ENCODE assay signal across 19 mouse cellular contexts in genomic region chr14:20746935-20747334, GRCm38 (mm10). TPM values are rescaled to one million over a fixed set of nuclear protein-coding genes. Genes with fewer than 3 reads are reported as not detected.
DNase-seq lines count a peak whose midpoint lies in the region; ATAC-seq and TF ChIP-seq lines count a peak whose summit lies in the region.
"Had no signal": no experiment of that assay in that cellular context is flagged by ENCODE, and none has a peak within 500 bp of the region (broad histone marks: within the 10 kb centered on the region; RNA-seq: fewer than 3 reads in every experiment).

No protein-coding gene starts in this region.

- H3K4me2 ChIP-seq in forebrain, postnatal 0 days (ENCODE audit: low read depth), result no peak overlapping the region
- no peak overlapping the region for H3K4me2 ChIP-seq in forebrain, embryonic 14.5 days (ENCODE audit: low read length)
- no peak overlapping the region for H3K4me2 ChIP-seq in intestine, postnatal 0 days (replicated peaks; ENCODE audit: low read depth)
- H3K4me2 ChIP-seq in intestine, embryonic 15.5 days (replicated peaks), result no peak overlapping the region
- H3K4me2 ChIP-seq in midbrain, postnatal 0 days (ENCODE audit: low read depth, low read length, poor library complexity, severe bottlenecking), result no peak overlapping the region
- H3K4me2 ChIP-seq in midbrain, embryonic 13.5 days (replicated peaks), result no peak overlapping the region
- H3K4me2 ChIP-seq: forebrain, embryonic 12.5 days; hindbrain, embryonic 15.5 days; liver, embryonic 11.5 days had no signal

- no peaks in the 10 kb centered on the region for H3K4me1 ChIP-seq in forebrain, postnatal 0 days (ENCODE audit: insufficient read depth)
- H3K4me1 ChIP-seq in forebrain, embryonic 14.5 days (ENCODE audit: control insufficient read depth, insufficient read depth, low read length), result no peaks in the 10 kb centered on the region
- 0 out of 2 replicates have a peak, but pooled peaks cover 3% of the 10 kb centered on the region for H3K4me1 ChIP-seq in intestine, postnatal 0 days (replicated peaks; ENCODE audit: control insufficient read depth, insufficient read depth, low read length)
- H3K4me1 ChIP-seq in intestine, embryonic 15.5 days (replicated peaks), result peaks cover 3% of the 10 kb centered on the region; the same call in 1 of the 2 replicates
- H3K4me1 ChIP-seq in midbrain, postnatal 0 days (ENCODE audit: insufficient read depth, low read length), result no peaks in the 10 kb centered on the region
- H3K4me1 ChIP-seq in midbrain, embryonic 13.5 days (replicated peaks), result no peaks in the 10 kb centered on the region
- H3K4me1 ChIP-seq: forebrain, embryonic 12.5 days; hindbrain, embryonic 15.5 days had no signal

- 88% methylated on average over 3 of the region's 3 CpGs for WGBS in forebrain, postnatal 0 days
- WGBS in forebrain, embryonic 14.5 days, result 87% methylated on average over 3 of the region's 3 CpGs
- WGBS in intestine, postnatal 0 days, result 68% methylated on average over 3 of the region's 3 CpGs
- WGBS in intestine, embryonic 15.5 days, result 69% methylated on average over 3 of the region's 3 CpGs
- WGBS in midbrain, postnatal 0 days, result 84% methylated on average over 3 of the region's 3 CpGs
- 80% methylated on average over 3 of the region's 3 CpGs for WGBS in midbrain, embryonic 13.5 days

- H3K27me3 ChIP-seq in forebrain, postnatal 0 days (ENCODE audit: insufficient read depth, low read length), result no peaks in the 10 kb centered on the region
- no peaks in the 10 kb centered on the region for H3K27me3 ChIP-seq in forebrain, embryonic 14.5 days (replicated peaks; ENCODE audit: control insufficient read depth, insufficient read depth, low read length)
- H3K27me3 ChIP-seq in intestine, postnatal 0 days (replicated peaks; ENCODE audit: control insufficient read depth, insufficient read depth, low read length), result no peaks in the 10 kb centered on the region
- no peaks in the 10 kb centered on the region for H3K27me3 ChIP-seq in intestine, embryonic 15.5 days (replicated peaks)
- no peaks in the 10 kb centered on the region for H3K27me3 ChIP-seq in midbrain, postnatal 0 days (ENCODE audit: insufficient read depth, low read length)
- H3K27me3 ChIP-seq in midbrain, embryonic 13.5 days, result no peaks in the 10 kb centered on the region
- H3K27me3 ChIP-seq: forebrain, embryonic 12.5 days; hindbrain, embryonic 15.5 days had no signal

- DNase-seq in forebrain, postnatal 0 days, result no peak
- no peak for DNase-seq in forebrain, embryonic 14.5 days (ENCODE audit: low spot score)
- no peak for DNase-seq in midbrain, postnatal 0 days (ENCODE audit: low spot score)
- DNase-seq: cerebellum, postnatal 14 days; heart, postnatal 10 days; kidney, adult 8-10 months; kidney, postnatal 4 days; left cerebral cortex, postnatal 4 days; spleen, adult 18-20 months; thymus, postnatal 14 days had no signal

- no peaks in the 10 kb centered on the region for H3K9me3 ChIP-seq in forebrain, postnatal 0 days (ENCODE audit: low read length)
- no peaks in the 10 kb centered on the region for H3K9me3 ChIP-seq in forebrain, embryonic 14.5 days (replicated peaks; ENCODE audit: control insufficient read depth, low read length)
- no peaks in the 10 kb centered on the region for H3K9me3 ChIP-seq in intestine, postnatal 0 days (ENCODE audit: control insufficient read depth)
- H3K9me3 ChIP-seq in intestine, embryonic 15.5 days, result no peaks in the 10 kb centered on the region
- no peaks in the 10 kb centered on the region for H3K9me3 ChIP-seq in midbrain, postnatal 0 days (ENCODE audit: low read length)
- no peaks in the 10 kb centered on the region for H3K9me3 ChIP-seq in midbrain, embryonic 13.5 days
- H3K9me3 ChIP-seq: forebrain, embryonic 12.5 days; hindbrain, embryonic 15.5 days had no signal

- no peak for ATAC-seq in forebrain, postnatal 0 days
- no peak for ATAC-seq in forebrain, embryonic 14.5 days
- 0 out of 2 replicates have a peak, but pooled peaks have one; percentile 9 for ATAC-seq in intestine, postnatal 0 days
- no peak for ATAC-seq in intestine, embryonic 15.5 days
- no peak for ATAC-seq in midbrain, postnatal 0 days (ENCODE audit: low FRiP score)
- no peak for ATAC-seq in midbrain, embryonic 13.5 days
- ATAC-seq in activated CD4-positive, CD25-positive, alpha-beta regulatory T cell, adult 4 months, result no peak
- no peak for ATAC-seq in megakaryocyte-erythroid progenitor cell, adult 5-6 weeks (replicated peaks; ENCODE audit: low FRiP score, low TSS enrichment, poor library complexity, severe bottlenecking)
- ATAC-seq: midbrain, embryonic 16.5 days had no signal

- peak; percentile 56 for TF ChIP-seq CTCF in forebrain, postnatal 0 days (IDR thresholded peaks at IDR 0.05; ENCODE audit: low read depth)
- TF ChIP-seq CTCF in intestine, postnatal 0 days (IDR thresholded peaks at IDR 0.05; ENCODE audit: low read depth), result peak; percentile 63
- peak; percentile 60 for TF ChIP-seq CTCF in midbrain, postnatal 0 days (IDR thresholded peaks at IDR 0.05)

- no peak overlapping the region for H3K9ac ChIP-seq in forebrain, postnatal 0 days
- H3K9ac ChIP-seq in forebrain, embryonic 14.5 days (ENCODE audit: low read length), result no peak overlapping the region
- H3K9ac ChIP-seq in intestine, postnatal 0 days (ENCODE audit: low read depth, low read length), result no peak overlapping the region
- no peak overlapping the region for H3K9ac ChIP-seq in intestine, embryonic 15.5 days
- no peak overlapping the region for H3K9ac ChIP-seq in midbrain, postnatal 0 days (replicated peaks; ENCODE audit: low read length, poor library complexity, severe bottlenecking)
- H3K9ac ChIP-seq in midbrain, embryonic 13.5 days (replicated peaks), result no peak overlapping the region
- H3K9ac ChIP-seq: forebrain, embryonic 12.5 days; hindbrain, embryonic 15.5 days had no signal

- peaks cover 51% of the 10 kb centered on the region for H3K36me3 ChIP-seq in forebrain, postnatal 0 days (ENCODE audit: insufficient read depth)
- peaks cover 32% of the 10 kb centered on the region for H3K36me3 ChIP-seq in forebrain, embryonic 14.5 days (ENCODE audit: control insufficient read depth, insufficient read depth, low read length)
- peaks cover 35% of the 10 kb centered on the region for H3K36me3 ChIP-seq in intestine, postnatal 0 days (ENCODE audit: control insufficient read depth, insufficient read depth)
- H3K36me3 ChIP-seq in intestine, embryonic 15.5 days, result peaks cover 6% of the 10 kb centered on the region; the same call in 1 of the 2 replicates
- peaks cover 32% of the 10 kb centered on the region for H3K36me3 ChIP-seq in midbrain, postnatal 0 days (ENCODE audit: insufficient read depth, low read length)
- H3K36me3 ChIP-seq in midbrain, embryonic 13.5 days, result peaks cover 40% of the 10 kb centered on the region

- no peak overlapping the region for H3K4me3 ChIP-seq in forebrain, postnatal 0 days (ENCODE audit: low read depth, low read length)
- H3K4me3 ChIP-seq in forebrain, embryonic 14.5 days (ENCODE audit: low read depth, low read length), result no peak overlapping the region
- no peak overlapping the region for H3K4me3 ChIP-seq in intestine, postnatal 0 days (ENCODE audit: low read depth, low read length)
- H3K4me3 ChIP-seq in intestine, embryonic 15.5 days (replicated peaks), result no peak overlapping the region
- H3K4me3 ChIP-seq in midbrain, postnatal 0 days (ENCODE audit: low read depth, low read length), result no peak overlapping the region
- H3K4me3 ChIP-seq in midbrain, embryonic 13.5 days (replicated peaks), result no peak overlapping the region
- H3K4me3 ChIP-seq: forebrain, embryonic 12.5 days; hindbrain, embryonic 15.5 days had no signal

- no peak overlapping the region for H3K27ac ChIP-seq in forebrain, postnatal 0 days (ENCODE audit: low read depth, low read length)
- H3K27ac ChIP-seq in forebrain, embryonic 14.5 days (ENCODE audit: low read depth, low read length), result no peak overlapping the region
- H3K27ac ChIP-seq in intestine, postnatal 0 days (ENCODE audit: low read depth, low read length), result no peak overlapping the region
- H3K27ac ChIP-seq in intestine, embryonic 15.5 days, result no peak overlapping the region
- H3K27ac ChIP-seq in midbrain, postnatal 0 days (ENCODE audit: low read depth, low read length), result no peak overlapping the region
- H3K27ac ChIP-seq in midbrain, embryonic 13.5 days, result no peak overlapping the region
- H3K27ac ChIP-seq: forebrain, embryonic 12.5 days; hindbrain, embryonic 15.5 days had no signal

RNA-seq across cellular contexts. Expression of gene Ndst2, which starts 12.6 kb away (rescaled TPM):
- total RNA-seq in forebrain, postnatal 0 days (2014; rRNA removed), result 16.3 and 25.0 TPM in 2 replicates
- polyA plus RNA-seq in forebrain, postnatal 0 days (2015; fragmentation: Nextera tagmentation; extraction: Ambion mirVana), result 6.7 and 11.2 TPM in 2 replicates
- polyA plus RNA-seq in forebrain, embryonic 14.5 days (2014; fragmentation: Nextera tagmentation; extraction: Ambion mirVana), result 12.5 and 14.2 TPM in 2 replicates
- polyA plus RNA-seq in intestine, postnatal 0 days (2015; fragmentation: Nextera tagmentation; extraction: Ambion mirVana), result 9.8 and 12.4 TPM in 2 replicates
- 20.4 and 21.9 TPM in 2 replicates for polyA plus RNA-seq in intestine, embryonic 15.5 days (2015; fragmentation: Nextera tagmentation; extraction: Ambion mirVana)
- 20.5 and 23.2 TPM in 2 replicates for total RNA-seq in midbrain, postnatal 0 days (2014; rRNA removed)
- polyA plus RNA-seq in midbrain, postnatal 0 days (2015; fragmentation: Nextera tagmentation; extraction: Ambion mirVana), result 14.0 and 14.1 TPM in 2 replicates
- 16.8 and 19.7 TPM in 2 replicates for polyA plus RNA-seq in midbrain, embryonic 13.5 days (2015; fragmentation: Nextera tagmentation; extraction: Ambion mirVana)
- polyA plus RNA-seq in activated CD4-positive, CD25-positive, alpha-beta regulatory T cell, adult 4 months (2017; shearing (Covaris generic)), result 10 to 100 TPM in 1 of 2 experiments, 1 to 10 TPM in 1; 9.0 to 12.0 TPM
- total RNA-seq in megakaryocyte-erythroid progenitor cell, adult 5-6 weeks (2014; fragmentation: Nextera tagmentation), result 81.5 and 88.9 TPM in 2 replicates
- 15.1 and 19.4 TPM in 2 replicates for total RNA-seq in megakaryocyte-erythroid progenitor cell, adult 5-6 weeks (2017)

RNA-seq across cellular contexts. Expression of gene Zswim8, which starts 39.6 kb away (rescaled TPM):
- total RNA-seq in forebrain, postnatal 0 days (2014; rRNA removed), result 112 and 162 TPM in 2 replicates
- 24.6 and 28.2 TPM in 2 replicates for polyA plus RNA-seq in forebrain, postnatal 0 days (2015; fragmentation: Nextera tagmentation; extraction: Ambion mirVana)
- polyA plus RNA-seq in forebrain, embryonic 14.5 days (2014; fragmentation: Nextera tagmentation; extraction: Ambion mirVana), result 31.8 and 39.1 TPM in 2 replicates
- 15.0 and 19.0 TPM in 2 replicates for polyA plus RNA-seq in intestine, postnatal 0 days (2015; fragmentation: Nextera tagmentation; extraction: Ambion mirVana)
- polyA plus RNA-seq in intestine, embryonic 15.5 days (2015; fragmentation: Nextera tagmentation; extraction: Ambion mirVana), result 21.2 and 23.5 TPM in 2 replicates
- 154 and 183 TPM in 2 replicates for total RNA-seq in midbrain, postnatal 0 days (2014; rRNA removed)
- 35.1 and 37.8 TPM in 2 replicates for polyA plus RNA-seq in midbrain, postnatal 0 days (2015; fragmentation: Nextera tagmentation; extraction: Ambion mirVana)
- 46.5 and 57.7 TPM in 2 replicates for polyA plus RNA-seq in midbrain, embryonic 13.5 days (2015; fragmentation: Nextera tagmentation; extraction: Ambion mirVana)
- 10 to 100 TPM; 19.2 to 24.8 TPM for polyA plus RNA-seq in activated CD4-positive, CD25-positive, alpha-beta regulatory T cell, adult 4 months (2017; shearing (Covaris generic))
- total RNA-seq in megakaryocyte-erythroid progenitor cell, adult 5-6 weeks (2014; fragmentation: Nextera tagmentation), result 34.3 and 35.6 TPM in 2 replicates
- total RNA-seq in megakaryocyte-erythroid progenitor cell, adult 5-6 weeks (2017), result 16.5 and 22.0 TPM in 2 replicates

RNA-seq across cellular contexts. Expression of gene Chchd1, which starts 44.1 kb away (rescaled TPM):
- total RNA-seq in forebrain, postnatal 0 days (2014; rRNA removed), result 238 and 257 TPM in 2 replicates
- 222 and 300 TPM in 2 replicates for polyA plus RNA-seq in forebrain, postnatal 0 days (2015; fragmentation: Nextera tagmentation; extraction: Ambion mirVana)
- polyA plus RNA-seq in forebrain, embryonic 14.5 days (2014; fragmentation: Nextera tagmentation; extraction: Ambion mirVana), result 227 and 259 TPM in 2 replicates
- 143 and 150 TPM in 2 replicates for polyA plus RNA-seq in intestine, postnatal 0 days (2015; fragmentation: Nextera tagmentation; extraction: Ambion mirVana)
- 191 and 227 TPM in 2 replicates for polyA plus RNA-seq in intestine, embryonic 15.5 days (2015; fragmentation: Nextera tagmentation; extraction: Ambion mirVana)
- 122 and 180 TPM in 2 replicates for total RNA-seq in midbrain, postnatal 0 days (2014; rRNA removed)
- polyA plus RNA-seq in midbrain, postnatal 0 days (2015; fragmentation: Nextera tagmentation; extraction: Ambion mirVana), result 186 and 195 TPM in 2 replicates
- 209 and 213 TPM in 2 replicates for polyA plus RNA-seq in midbrain, embryonic 13.5 days (2015; fragmentation: Nextera tagmentation; extraction: Ambion mirVana)
- polyA plus RNA-seq in activated CD4-positive, CD25-positive, alpha-beta regulatory T cell, adult 4 months (2017; shearing (Covaris generic)), result 100 to 1,000 TPM; 152 to 154 TPM
- 202 and 239 TPM in 2 replicates for total RNA-seq in megakaryocyte-erythroid progenitor cell, adult 5-6 weeks (2014; fragmentation: Nextera tagmentation)
- total RNA-seq in megakaryocyte-erythroid progenitor cell, adult 5-6 weeks (2017), result 102 and 122 TPM in 2 replicates

RNA-seq across cellular contexts. Expression of gene Camk2g, which starts 47.0 kb away (rescaled TPM):
- total RNA-seq in forebrain, postnatal 0 days (2014; rRNA removed), result 137 and 145 TPM in 2 replicates
- 165 and 231 TPM in 2 replicates for polyA plus RNA-seq in forebrain, postnatal 0 days (2015; fragmentation: Nextera tagmentation; extraction: Ambion mirVana)
- 82.6 and 110 TPM in 2 replicates for polyA plus RNA-seq in forebrain, embryonic 14.5 days (2014; fragmentation: Nextera tagmentation; extraction: Ambion mirVana)
- 27.6 and 37.7 TPM in 2 replicates for polyA plus RNA-seq in intestine, postnatal 0 days (2015; fragmentation: Nextera tagmentation; extraction: Ambion mirVana)
- polyA plus RNA-seq in intestine, embryonic 15.5 days (2015; fragmentation: Nextera tagmentation; extraction: Ambion mirVana), result 37.1 and 42.3 TPM in 2 replicates
- 239 and 267 TPM in 2 replicates for total RNA-seq in midbrain, postnatal 0 days (2014; rRNA removed)
- polyA plus RNA-seq in midbrain, postnatal 0 days (2015; fragmentation: Nextera tagmentation; extraction: Ambion mirVana), result 261 and 284 TPM in 2 replicates
- polyA plus RNA-seq in midbrain, embryonic 13.5 days (2015; fragmentation: Nextera tagmentation; extraction: Ambion mirVana), result 84.2 and 86.8 TPM in 2 replicates
- 10 to 100 TPM; 21.9 to 29.4 TPM for polyA plus RNA-seq in activated CD4-positive, CD25-positive, alpha-beta regulatory T cell, adult 4 months (2017; shearing (Covaris generic))
- total RNA-seq in megakaryocyte-erythroid progenitor cell, adult 5-6 weeks (2014; fragmentation: Nextera tagmentation), result 7.1 and 30.8 TPM in 2 replicates
- total RNA-seq in megakaryocyte-erythroid progenitor cell, adult 5-6 weeks (2017), result 33.0 and 34.8 TPM in 2 replicates

RNA-seq across cellular contexts. Expression of gene Fut11, which starts 52.2 kb away (rescaled TPM):
- 11.2 and 17.9 TPM in 2 replicates for total RNA-seq in forebrain, postnatal 0 days (2014; rRNA removed)
- polyA plus RNA-seq in forebrain, postnatal 0 days (2015; fragmentation: Nextera tagmentation; extraction: Ambion mirVana), result 14.0 and 20.7 TPM in 2 replicates
- polyA plus RNA-seq in forebrain, embryonic 14.5 days (2014; fragmentation: Nextera tagmentation; extraction: Ambion mirVana), result 13.1 and 15.1 TPM in 2 replicates
- 7.4 and 8.4 TPM in 2 replicates for polyA plus RNA-seq in intestine, postnatal 0 days (2015; fragmentation: Nextera tagmentation; extraction: Ambion mirVana)
- polyA plus RNA-seq in intestine, embryonic 15.5 days (2015; fragmentation: Nextera tagmentation; extraction: Ambion mirVana), result 21.2 and 22.8 TPM in 2 replicates
- 21.0 and 22.8 TPM in 2 replicates for total RNA-seq in midbrain, postnatal 0 days (2014; rRNA removed)
- 23.0 and 23.7 TPM in 2 replicates for polyA plus RNA-seq in midbrain, postnatal 0 days (2015; fragmentation: Nextera tagmentation; extraction: Ambion mirVana)
- 22.7 and 26.0 TPM in 2 replicates for polyA plus RNA-seq in midbrain, embryonic 13.5 days (2015; fragmentation: Nextera tagmentation; extraction: Ambion mirVana)
- 1 to 10 TPM; 5.6 to 6.6 TPM for polyA plus RNA-seq in activated CD4-positive, CD25-positive, alpha-beta regulatory T cell, adult 4 months (2017; shearing (Covaris generic))
- 6.7 and 8.6 TPM in 2 replicates for total RNA-seq in megakaryocyte-erythroid progenitor cell, adult 5-6 weeks (2014; fragmentation: Nextera tagmentation)
- total RNA-seq in megakaryocyte-erythroid progenitor cell, adult 5-6 weeks (2017), result 2.7 and 3.7 TPM in 2 replicates
